Mouse (Mus musculus): ENCODE results near the gene Ctnnd2. TPM values are rescaled to one million over a fixed set of nuclear protein-coding genes. Genes with fewer than 3 reads are reported as not detected.

Gene Ctnnd2
- polyA plus RNA-seq, 1 experiment from 2014 or later = 19.9 TPM

DNA sequence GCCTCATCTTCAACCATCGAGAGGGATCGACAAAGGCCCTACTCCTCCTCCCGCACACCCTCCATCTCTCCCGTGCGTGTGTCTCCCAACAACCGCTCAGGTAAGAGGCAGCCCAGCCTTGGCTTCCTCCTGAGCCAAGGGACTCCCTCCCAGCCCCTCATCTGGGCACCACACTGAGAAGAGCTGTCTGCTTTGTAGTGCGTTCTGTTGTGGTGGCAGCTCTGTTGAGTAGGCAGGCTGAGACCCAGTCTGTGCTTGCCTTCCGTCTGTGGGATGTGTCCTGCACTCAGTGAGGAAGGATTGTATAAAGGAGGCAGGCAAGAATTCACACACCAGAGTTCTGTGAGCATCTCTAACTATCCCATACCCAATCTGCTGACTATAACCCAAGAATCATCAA lies 832.6 kb downstream of the Ctnnd2 start:
- TF ChIP-seq CTCF (IDR thresholded peaks at IDR 0.05; ENCODE audit: low read depth) = no peak
- H3K4me3 ChIP-seq (ENCODE audit: low read depth, low read length) = no peak overlapping the region
- no peaks in the 10 kb centered on the region for H3K27me3 ChIP-seq (ENCODE audit: insufficient read depth, low read length)
- H3K36me3 ChIP-seq (ENCODE audit: insufficient read depth) = no peaks in the 10 kb centered on the region
- ATAC-seq (ENCODE audit: insufficient read depth) = no peak
- H3K9me3 ChIP-seq (ENCODE audit: low read depth, low read length) = no peaks in the 10 kb centered on the region
- WGBS = 75% methylated on average over 8 of the region's 8 CpGs
- no peak overlapping the region for H3K27ac ChIP-seq (ENCODE audit: low read depth)
- no peaks in the 10 kb centered on the region for H3K4me1 ChIP-seq (ENCODE audit: insufficient read depth)
- no peak overlapping the region for H3K4me2 ChIP-seq
- H3K9ac ChIP-seq = no peak overlapping the region
- no peak for DNase-seq

- ATAC-seq (ENCODE audit: insufficient read depth) = no peak
- no peak overlapping the region for H3K4me2 ChIP-seq
- H3K36me3 ChIP-seq (ENCODE audit: insufficient read depth) = no peaks in the 10 kb centered on the region
Measured at GRCm38 (mm10) chr15:31006050-31006824, 833.8 kb downstream of the Ctnnd2 start.

GRCm38 (mm10) chr15:31006825-31007157 lies 834.4 kb downstream of the Ctnnd2 start:
- ATAC-seq (ENCODE audit: insufficient read depth) = no peak

More at GRCm38 (mm10) chr15:31006050-31006824, 833.8 kb downstream of the Ctnnd2 start:
- DNase-seq = no peak
- no peak overlapping the region for H3K9ac ChIP-seq
- H3K4me3 ChIP-seq (ENCODE audit: low read depth, low read length) = no peak overlapping the region
- no peak for TF ChIP-seq CTCF (IDR thresholded peaks at IDR 0.05; ENCODE audit: low read depth)
- H3K9me3 ChIP-seq (ENCODE audit: low read depth, low read length) = no peaks in the 10 kb centered on the region
- no peaks in the 10 kb centered on the region for H3K27me3 ChIP-seq (ENCODE audit: insufficient read depth, low read length)
- H3K27ac ChIP-seq (ENCODE audit: low read depth) = no peak overlapping the region
- no peaks in the 10 kb centered on the region for H3K4me1 ChIP-seq (ENCODE audit: insufficient read depth)
- WGBS = 74% methylated on average over 8 of the region's 8 CpGs

DNA sequence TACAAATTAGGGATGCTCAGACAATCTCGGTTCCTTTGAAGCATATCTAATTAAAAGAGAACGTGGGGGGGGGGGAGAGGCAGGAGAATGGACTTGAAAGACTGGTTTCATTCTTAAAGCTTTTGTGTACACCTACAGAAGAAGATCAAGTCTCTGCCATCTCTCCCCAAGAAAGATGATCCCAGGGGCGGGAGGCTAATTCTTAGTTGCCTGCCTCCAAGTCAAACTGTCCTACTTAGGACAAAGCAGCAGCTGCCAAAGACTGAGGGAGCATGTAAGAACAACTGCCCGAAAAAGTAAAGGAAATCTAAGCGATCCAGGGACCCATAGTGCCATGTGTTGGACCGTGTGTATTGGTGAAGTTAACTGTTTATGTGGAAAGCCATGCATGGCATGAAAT lies 836.2 kb downstream of the Ctnnd2 start:
- no peak overlapping the region for H3K9ac ChIP-seq
- no peaks in the 10 kb centered on the region for H3K4me1 ChIP-seq (ENCODE audit: insufficient read depth)
- no peak overlapping the region for H3K4me3 ChIP-seq (ENCODE audit: low read depth, low read length)
- no peak overlapping the region for H3K27ac ChIP-seq (ENCODE audit: low read depth)
- H3K9me3 ChIP-seq (ENCODE audit: low read depth, low read length) = no peaks in the 10 kb centered on the region
- TF ChIP-seq CTCF (IDR thresholded peaks at IDR 0.05; ENCODE audit: low read depth) = no peak
- no peak for DNase-seq
- H3K27me3 ChIP-seq (ENCODE audit: insufficient read depth, low read length) = no peaks in the 10 kb centered on the region
- WGBS = 67% methylated on average over 6 of the region's 6 CpGs
- H3K36me3 ChIP-seq (ENCODE audit: insufficient read depth) = no peaks in the 10 kb centered on the region
- no peak for ATAC-seq (ENCODE audit: insufficient read depth)
- no peak overlapping the region for H3K4me2 ChIP-seq

More at GRCm38 (mm10) chr15:31006825-31007157, 834.4 kb downstream of the Ctnnd2 start:
- 79% methylated on average over 8 of the region's 8 CpGs for WGBS
- Histone ChIP-seq H3K27me3 (ENCODE audit: insufficient read depth, low read length) (no peaks in the 10 kb centered on the region), H3K36me3 (ENCODE audit: insufficient read depth) (no peaks in the 10 kb centered on the region), H3K9ac (no peak overlapping the region), H3K9me3 (ENCODE audit: low read depth, low read length) (no peaks in the 10 kb centered on the region), H3K4me2 (no peak overlapping the region), H3K4me3 (ENCODE audit: low read depth, low read length) (no peak overlapping the region), H3K4me1 (ENCODE audit: insufficient read depth) (no peaks in the 10 kb centered on the region), H3K27ac (ENCODE audit: low read depth) (no peak overlapping the region)
- no peak for DNase-seq
- TF ChIP-seq CTCF (IDR thresholded peaks at IDR 0.05; ENCODE audit: low read depth) = no peak

DNA sequence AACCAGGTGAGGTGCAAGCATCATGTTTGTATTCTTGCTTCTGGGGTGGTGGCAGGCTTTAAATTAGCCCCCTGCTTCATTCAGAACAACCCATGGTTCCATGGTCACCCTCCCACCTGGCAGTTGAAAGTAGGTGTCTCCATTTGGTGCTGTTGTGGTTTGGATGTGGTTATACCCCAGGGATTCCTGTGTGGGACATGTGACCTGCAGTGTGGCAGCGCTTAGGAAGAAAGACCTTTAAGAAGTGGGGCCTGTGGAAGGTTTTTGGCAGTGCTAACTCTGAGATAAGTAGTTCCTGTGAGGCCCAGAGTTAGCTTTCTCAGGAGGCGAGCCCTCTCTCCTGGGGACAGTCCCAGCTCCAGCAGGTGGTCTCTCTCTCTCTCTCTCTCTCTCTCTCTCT lies 848.4 kb downstream of the Ctnnd2 start:
- H3K27me3 ChIP-seq (ENCODE audit: insufficient read depth, low read length) = no peaks in the 10 kb centered on the region
- ATAC-seq (ENCODE audit: insufficient read depth) (no peak), DNase-seq (no peak)
- H3K4me2 ChIP-seq = no peak overlapping the region
- H3K27ac ChIP-seq (ENCODE audit: low read depth) = no peak overlapping the region
- H3K9me3 ChIP-seq (ENCODE audit: low read depth, low read length) = no peaks in the 10 kb centered on the region
- WGBS = 65% methylated on average over 2 of the region's 2 CpGs
- no peak overlapping the region for H3K4me3 ChIP-seq (ENCODE audit: low read depth, low read length)
- no peaks in the 10 kb centered on the region for H3K36me3 ChIP-seq (ENCODE audit: insufficient read depth)
- TF ChIP-seq CTCF (IDR thresholded peaks at IDR 0.05; ENCODE audit: low read depth) = no peak
- H3K9ac ChIP-seq = no peak overlapping the region
- no peaks in the 10 kb centered on the region for H3K4me1 ChIP-seq (ENCODE audit: insufficient read depth)

DNA sequence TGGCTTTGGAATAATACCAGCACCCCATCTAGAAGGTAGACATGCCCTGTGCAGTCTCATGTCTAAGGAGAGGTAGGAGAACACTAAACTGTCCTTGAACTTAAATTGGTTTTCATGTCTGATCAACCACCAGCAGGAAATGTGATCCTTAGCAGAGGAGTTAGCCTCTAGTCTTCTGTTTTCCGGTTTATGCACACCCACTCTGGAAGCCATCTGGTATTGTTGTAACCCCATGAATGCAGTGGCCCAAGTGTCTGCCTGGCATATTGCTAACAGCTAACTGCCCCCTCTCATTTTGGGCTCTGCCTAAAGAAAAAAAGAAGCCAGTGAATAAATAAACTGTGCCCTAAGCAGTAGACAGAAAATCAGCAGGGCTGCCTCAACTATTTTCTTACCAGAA lies 849.6 kb downstream of the Ctnnd2 start:
- H3K27ac ChIP-seq (ENCODE audit: low read depth) = no peak overlapping the region
- no peaks in the 10 kb centered on the region for H3K27me3 ChIP-seq (ENCODE audit: insufficient read depth, low read length)
- no peak for TF ChIP-seq CTCF (IDR thresholded peaks at IDR 0.05; ENCODE audit: low read depth)
- H3K9ac ChIP-seq = no peak overlapping the region
- H3K36me3 ChIP-seq (ENCODE audit: insufficient read depth) = no peaks in the 10 kb centered on the region
- WGBS = 74% methylated on average over 1 of the region's 1 CpGs
- H3K4me2 ChIP-seq = no peak overlapping the region
- H3K4me1 ChIP-seq (ENCODE audit: insufficient read depth) = no peaks in the 10 kb centered on the region
- ATAC-seq (ENCODE audit: insufficient read depth) = no peak
- H3K9me3 ChIP-seq (ENCODE audit: low read depth, low read length) = no peaks in the 10 kb centered on the region
- no peak for DNase-seq
- H3K4me3 ChIP-seq (ENCODE audit: low read depth, low read length) = no peak overlapping the region

DNA sequence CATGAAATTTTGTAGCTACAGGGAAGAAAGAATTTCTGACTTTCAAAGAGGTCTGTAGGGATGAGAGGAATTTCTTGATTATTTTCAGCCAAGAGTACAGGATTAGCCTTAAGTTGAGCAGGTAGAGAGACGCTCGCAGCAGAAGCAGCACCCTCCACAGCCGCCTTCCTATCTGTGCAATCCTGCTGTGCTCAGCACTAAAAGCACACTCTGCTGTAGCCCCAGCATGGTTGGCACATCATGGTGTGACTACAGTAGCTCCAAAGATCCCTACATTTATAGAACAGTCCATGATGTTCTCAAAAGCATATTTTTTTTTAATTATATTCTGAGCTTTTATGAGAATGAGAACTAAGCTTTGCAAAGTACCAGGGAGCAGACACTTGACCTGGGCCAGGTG lies 850.1 kb downstream of the Ctnnd2 start:
- Histone ChIP-seq H3K27me3 (ENCODE audit: insufficient read depth, low read length) (no peaks in the 10 kb centered on the region), H3K4me3 (ENCODE audit: low read depth, low read length) (no peak overlapping the region), H3K27ac (ENCODE audit: low read depth) (no peak overlapping the region), H3K9me3 (ENCODE audit: low read depth, low read length) (no peaks in the 10 kb centered on the region), H3K9ac (no peak overlapping the region), H3K4me1 (ENCODE audit: insufficient read depth) (no peaks in the 10 kb centered on the region), H3K4me2 (no peak overlapping the region), H3K36me3 (ENCODE audit: insufficient read depth) (no peaks in the 10 kb centered on the region)
- no peak for TF ChIP-seq CTCF (IDR thresholded peaks at IDR 0.05; ENCODE audit: low read depth)
- ATAC-seq (ENCODE audit: insufficient read depth) (no peak), DNase-seq (no peak)
- WGBS = 87% methylated on average over 3 of the region's 3 CpGs
